In the genomic region with DNA sequence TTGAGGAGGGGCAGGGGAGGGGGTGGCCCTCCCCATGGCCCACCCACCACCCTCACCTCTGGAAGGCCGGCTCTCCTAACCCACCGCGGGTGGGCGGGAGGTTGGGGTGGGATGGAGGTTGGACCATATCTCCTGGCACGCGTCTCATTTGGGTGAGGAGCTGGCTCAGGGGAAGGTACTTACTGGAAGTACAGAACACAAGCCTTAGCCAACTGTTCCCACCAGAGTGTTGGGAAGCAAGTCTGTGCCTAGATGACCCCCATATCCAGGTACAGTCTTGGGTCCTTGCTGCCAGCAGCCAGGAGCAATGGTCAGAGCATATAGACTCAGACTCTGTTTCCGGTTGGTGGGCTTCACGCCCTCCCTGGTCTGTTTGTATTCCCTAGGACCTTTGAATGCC, we compare ENCODE assay signal across 11 mouse cellular contexts. TPM values are rescaled to one million over a fixed set of nuclear protein-coding genes. Genes with fewer than 3 reads are reported as not detected.
A peak's percentile ranks its signal among the peaks of the same experiment; 100 is the strongest.
DNase-seq lines count a peak whose midpoint lies in the region; ATAC-seq lines count a peak whose summit lies in the region.
"Had no signal": no experiment of that assay in that cellular context is flagged by ENCODE, and none has a peak within 500 bp of the region (broad histone marks: within the 10 kb centered on the region; RNA-seq: fewer than 3 reads in every experiment).

No protein-coding gene starts in this region.

- H3K4me2 ChIP-seq in kidney, embryonic 14.5 days (replicated peaks; ENCODE audit: low read depth, low read length): peak overlapping the region; percentile 19
- 0 out of 2 replicates have a peak overlapping the region, but pooled peaks have one; percentile 29 for H3K4me2 ChIP-seq in embryonic facial prominence, embryonic 15.5 days (replicated peaks)
- peak overlapping the region; percentile 47 for H3K4me2 ChIP-seq in hindbrain, embryonic 12.5 days (replicated peaks)
- H3K4me2 ChIP-seq in midbrain, embryonic 14.5 days (ENCODE audit: low read length): peak overlapping the region; percentile 45

- H3K27me3 ChIP-seq in kidney, embryonic 14.5 days (ENCODE audit: control insufficient read depth, insufficient read depth, low read length): peaks cover 65% of the 10 kb centered on the region
- H3K27me3 ChIP-seq in embryonic facial prominence, embryonic 15.5 days: peaks cover 85% of the 10 kb centered on the region
- H3K27me3 ChIP-seq in hindbrain, embryonic 12.5 days: peaks cover 75% of the 10 kb centered on the region
- H3K27me3 ChIP-seq in midbrain, embryonic 14.5 days (ENCODE audit: control insufficient read depth, insufficient read depth, low read length): peaks cover 7% of the 10 kb centered on the region; the same call in 1 of the 2 replicates

- no peak overlapping the region for H3K27ac ChIP-seq in kidney, embryonic 14.5 days (ENCODE audit: low read depth, low read length)
- no peak overlapping the region for H3K27ac ChIP-seq in embryonic facial prominence, embryonic 15.5 days (replicated peaks)
- peak overlapping the region; percentile 72 for H3K27ac ChIP-seq in hindbrain, embryonic 12.5 days
- peak overlapping the region; percentile 70 for H3K27ac ChIP-seq in midbrain, embryonic 14.5 days (replicated peaks; ENCODE audit: low read depth, low read length)

- no peak for DNase-seq in kidney, adult 9 months
- no peak for DNase-seq in midbrain, embryonic 14.5 days
- no peak for DNase-seq in layer of hippocampus, postnatal 36 days
- DNase-seq: adrenal gland, adult 2 months; spleen, adult 18-20 months had no signal

- peaks cover 28% of the 10 kb centered on the region; the same call in 1 of the 2 replicates for H3K4me1 ChIP-seq in kidney, embryonic 14.5 days (ENCODE audit: control insufficient read depth, insufficient read depth, low read length)
- H3K4me1 ChIP-seq in embryonic facial prominence, embryonic 15.5 days: peaks cover 51% of the 10 kb centered on the region
- peaks cover 76% of the 10 kb centered on the region for H3K4me1 ChIP-seq in hindbrain, embryonic 12.5 days
- H3K4me1 ChIP-seq in midbrain, embryonic 14.5 days (ENCODE audit: control insufficient read depth, insufficient read depth, low read length): peaks cover 54% of the 10 kb centered on the region

- no peak for ATAC-seq in kidney, embryonic 14.5 days (ENCODE audit: low FRiP score, low TSS enrichment)
- no peak for ATAC-seq in embryonic facial prominence, embryonic 15.5 days (ENCODE audit: insufficient number of reproducible peaks, low FRiP score, low TSS enrichment, low read depth)
- no peak for ATAC-seq in hindbrain, embryonic 12.5 days (ENCODE audit: low FRiP score)
- ATAC-seq in midbrain, embryonic 14.5 days (ENCODE audit: low FRiP score, low TSS enrichment): peak; percentile 3; the same call in 1 of the 2 replicates
- no peak for ATAC-seq in granulocyte monocyte progenitor cell, adult 5-6 weeks (replicated peaks; ENCODE audit: poor library complexity, severe bottlenecking)
- no peak for ATAC-seq in frontal cortex, adult (ENCODE audit: low TSS enrichment)
- ATAC-seq: lung, postnatal 0 days had no signal

- 9% methylated on average over 8 of the region's 8 CpGs for WGBS in kidney, embryonic 14.5 days
- 17% methylated on average over 8 of the region's 8 CpGs for WGBS in embryonic facial prominence, embryonic 15.5 days
- WGBS in hindbrain, embryonic 12.5 days: 5% methylated on average over 8 of the region's 8 CpGs
- 6% methylated on average over 8 of the region's 8 CpGs for WGBS in midbrain, embryonic 14.5 days

- no peaks in the 10 kb centered on the region for H3K36me3 ChIP-seq in kidney, embryonic 14.5 days (ENCODE audit: control insufficient read depth, insufficient read depth, low read length)
- H3K36me3 ChIP-seq in embryonic facial prominence, embryonic 15.5 days: no peaks in the 10 kb centered on the region
- H3K36me3 ChIP-seq in hindbrain, embryonic 12.5 days: no peaks in the 10 kb centered on the region
- no peaks in the 10 kb centered on the region for H3K36me3 ChIP-seq in midbrain, embryonic 14.5 days (ENCODE audit: control insufficient read depth, insufficient read depth, low read length)

- no peaks in the 10 kb centered on the region for H3K9me3 ChIP-seq in kidney, embryonic 14.5 days (ENCODE audit: control insufficient read depth, low read length)
- H3K9me3 ChIP-seq in embryonic facial prominence, embryonic 15.5 days (replicated peaks): no peaks in the 10 kb centered on the region
- H3K9me3 ChIP-seq in hindbrain, embryonic 12.5 days (replicated peaks): no peaks in the 10 kb centered on the region
- H3K9me3 ChIP-seq in midbrain, embryonic 14.5 days (ENCODE audit: control insufficient read depth, low read length): no peaks in the 10 kb centered on the region

- H3K9ac ChIP-seq in kidney, embryonic 14.5 days (ENCODE audit: low read depth, low read length): no peak overlapping the region
- H3K9ac ChIP-seq in embryonic facial prominence, embryonic 15.5 days: no peak overlapping the region
- H3K9ac ChIP-seq in hindbrain, embryonic 12.5 days: peak overlapping the region; percentile 27; the same call in 1 of the 2 replicates
- H3K9ac ChIP-seq in midbrain, embryonic 14.5 days (replicated peaks; ENCODE audit: low read length): no peak overlapping the region

- no peak overlapping the region for H3K4me3 ChIP-seq in kidney, embryonic 14.5 days (ENCODE audit: low read length)
- H3K4me3 ChIP-seq in embryonic facial prominence, embryonic 15.5 days (replicated peaks): no peak overlapping the region
- no peak overlapping the region for H3K4me3 ChIP-seq in hindbrain, embryonic 12.5 days
- H3K4me3 ChIP-seq in midbrain, embryonic 14.5 days (replicated peaks; ENCODE audit: low read depth, low read length): no peak overlapping the region

RNA-seq across cellular contexts. Expression of a gene that starts 2.1 kb away (rescaled TPM):
- 8.1 and 15.5 TPM in 2 replicates for polyA plus RNA-seq in kidney, embryonic 14.5 days (2014; fragmentation: Nextera tagmentation; extraction: Ambion mirVana)
- polyA plus RNA-seq in embryonic facial prominence, embryonic 15.5 days (2015; fragmentation: Nextera tagmentation; extraction: Ambion mirVana): 6.6 and 7.7 TPM in 2 replicates
- 293 and 329 TPM in 2 replicates for polyA plus RNA-seq in hindbrain, embryonic 12.5 days (2016; fragmentation: Nextera tagmentation; extraction: Ambion mirVana)
- 111 and 123 TPM in 2 replicates for polyA plus RNA-seq in midbrain, embryonic 14.5 days (2014; fragmentation: Nextera tagmentation; extraction: Ambion mirVana)
- total RNA-seq in layer of hippocampus, postnatal 36 days (2021): 10 to 100 TPM; 17.6 to 28.1 TPM
- 0.85 TPM in 1 of 2 replicates, not detected in the other for total RNA-seq in granulocyte monocyte progenitor cell, adult 5-6 weeks (2014; fragmentation: Nextera tagmentation)
- total RNA-seq in granulocyte monocyte progenitor cell, adult 5-6 weeks (2017): 0.52 TPM in 1 of 2 replicates, not detected in the other
- total RNA-seq: adrenal gland, adult 2 months had no signal
- polyA plus RNA-seq: adrenal gland, adult 2 months had no signal

RNA-seq across cellular contexts. Expression of a gene that starts 5.3 kb away (rescaled TPM):
- 34.9 and 43.9 TPM in 2 replicates for polyA plus RNA-seq in kidney, embryonic 14.5 days (2014; fragmentation: Nextera tagmentation; extraction: Ambion mirVana)
- 41.9 and 43.6 TPM in 2 replicates for polyA plus RNA-seq in embryonic facial prominence, embryonic 15.5 days (2015; fragmentation: Nextera tagmentation; extraction: Ambion mirVana)
- polyA plus RNA-seq in hindbrain, embryonic 12.5 days (2016; fragmentation: Nextera tagmentation; extraction: Ambion mirVana): 42.5 and 44.5 TPM in 2 replicates
- 30.6 and 38.8 TPM in 2 replicates for polyA plus RNA-seq in midbrain, embryonic 14.5 days (2014; fragmentation: Nextera tagmentation; extraction: Ambion mirVana)
- total RNA-seq in layer of hippocampus, postnatal 36 days (2021): 10 to 100 TPM; 40.6 to 40.8 TPM
- total RNA-seq in granulocyte monocyte progenitor cell, adult 5-6 weeks (2014; fragmentation: Nextera tagmentation): 36.3 and 45.1 TPM in 2 replicates
- 17.3 and 20.8 TPM in 2 replicates for total RNA-seq in granulocyte monocyte progenitor cell, adult 5-6 weeks (2017)

RNA-seq across cellular contexts. Expression of a gene that starts 30.3 kb away (rescaled TPM):
- polyA plus RNA-seq in kidney, embryonic 14.5 days (2014; fragmentation: Nextera tagmentation; extraction: Ambion mirVana): 0.42 and 0.47 TPM in 2 replicates
- polyA plus RNA-seq in embryonic facial prominence, embryonic 15.5 days (2015; fragmentation: Nextera tagmentation; extraction: Ambion mirVana): 1.5 and 2.3 TPM in 2 replicates
- 0.79 and 0.97 TPM in 2 replicates for polyA plus RNA-seq in hindbrain, embryonic 12.5 days (2016; fragmentation: Nextera tagmentation; extraction: Ambion mirVana)
- not detected in 2 replicates for polyA plus RNA-seq in midbrain, embryonic 14.5 days (2014; fragmentation: Nextera tagmentation; extraction: Ambion mirVana)
- total RNA-seq in layer of hippocampus, postnatal 36 days (2021): 1 to 10 TPM in 1 of 2 experiments, under 1 TPM in 1; 0.60 to 1.1 TPM
- total RNA-seq in granulocyte monocyte progenitor cell, adult 5-6 weeks (2014; fragmentation: Nextera tagmentation): 85.4 and 110 TPM in 2 replicates
- 33.2 and 38.4 TPM in 2 replicates for total RNA-seq in granulocyte monocyte progenitor cell, adult 5-6 weeks (2017)

RNA-seq across cellular contexts. Expression of a gene that starts 59.7 kb away (rescaled TPM):
- 37.6 and 39.1 TPM in 2 replicates for polyA plus RNA-seq in kidney, embryonic 14.5 days (2014; fragmentation: Nextera tagmentation; extraction: Ambion mirVana)
- polyA plus RNA-seq in embryonic facial prominence, embryonic 15.5 days (2015; fragmentation: Nextera tagmentation; extraction: Ambion mirVana): 57.5 and 59.9 TPM in 2 replicates
- 38.0 and 40.2 TPM in 2 replicates for polyA plus RNA-seq in hindbrain, embryonic 12.5 days (2016; fragmentation: Nextera tagmentation; extraction: Ambion mirVana)
- 52.1 and 53.2 TPM in 2 replicates for polyA plus RNA-seq in midbrain, embryonic 14.5 days (2014; fragmentation: Nextera tagmentation; extraction: Ambion mirVana)
- total RNA-seq in layer of hippocampus, postnatal 36 days (2021): 10 to 100 TPM; 40.4 to 45.9 TPM
- 6.9 and 8.5 TPM in 2 replicates for total RNA-seq in granulocyte monocyte progenitor cell, adult 5-6 weeks (2014; fragmentation: Nextera tagmentation)
- total RNA-seq in granulocyte monocyte progenitor cell, adult 5-6 weeks (2017): 2.9 and 6.7 TPM in 2 replicates

Comparison
In these comparisons a context has a peak if more than half of its experiments do, and no peak if none do; other contexts are left out.
1. H3K27ac ChIP-seq: peak in hindbrain, embryonic 12.5 days (single experiment) and midbrain, embryonic 14.5 days (single experiment); none in kidney, embryonic 14.5 days (single experiment) and embryonic facial prominence, embryonic 15.5 days (single experiment).
2. Peak in every context shown above with its lines, with median percentiles within 50 percentile points of each other: H3K4me2 ChIP-seq.